Mouse (Mus musculus): ENCODE results near the gene Dok5.

Dok5 gene

GRCm38 (mm10) chr2:170857507-170857906 lies 125.9 kb downstream of the Dok5 start:
- in situ Hi-C loops (cut with MboI, MseI), result no loop called here

GRCm38 (mm10) chr2:170858640-170859039 lies 127.0 kb downstream of the Dok5 start:
- in situ Hi-C loops (cut with MboI, MseI), result no loop called here

GRCm38 (mm10) chr2:170860576-170860975 lies 129.0 kb downstream of the Dok5 start:
- in situ Hi-C loops (cut with MboI, MseI), result no loop called here

GRCm38 (mm10) chr2:170862799-170863198 lies 131.2 kb downstream of the Dok5 start:
- in situ Hi-C loops (cut with MboI, MseI), result no loop called here

- in situ Hi-C loops (cut with MboI, MseI), result no loop called here
Measured at GRCm38 (mm10) chr2:170863201-170863600, 131.6 kb downstream of the Dok5 start.

GRCm38 (mm10) chr2:170864043-170864442 lies 132.4 kb downstream of the Dok5 start:
- in situ Hi-C loops (cut with MboI, MseI), result no loop called here

GRCm38 (mm10) chr2:170864820-170865219 lies 133.2 kb downstream of the Dok5 start:
- in situ Hi-C loops (cut with MboI, MseI), result no loop called here

GRCm38 (mm10) chr2:170870566-170870965 lies 139.0 kb downstream of the Dok5 start:
- in situ Hi-C loops (cut with MboI, MseI), result loop anchor here (5.0 to 10.0 kb wide), 3 partner anchors 246 to 426 kb away; no protein-coding TSS in a partner anchor

GRCm38 (mm10) chr2:170871469-170871868 lies 139.9 kb downstream of the Dok5 start:
- in situ Hi-C loops (cut with MboI, MseI), result loop anchor here (5.0 to 10.0 kb wide), 3 partner anchors 247 to 427 kb away; no protein-coding TSS in a partner anchor

- in situ Hi-C loops (cut with MboI, MseI), result loop anchor here (5.0 to 10.0 kb wide), 3 partner anchors 249 to 429 kb away; no protein-coding TSS in a partner anchor
Measured at GRCm38 (mm10) chr2:170873382-170873781, 141.8 kb downstream of the Dok5 start.

GRCm38 (mm10) chr2:170877515-170877914 lies 145.9 kb downstream of the Dok5 start:
- in situ Hi-C loops (cut with MboI, MseI), result loop anchor here (5.0 to 10.0 kb wide), 4 partner anchors 253 to 1340 kb away; no protein-coding TSS in a partner anchor

GRCm38 (mm10) chr2:170877936-170878335 lies 146.3 kb downstream of the Dok5 start:
- in situ Hi-C loops (cut with MboI, MseI), result loop anchor here (5.0 to 10.0 kb wide), 4 partner anchors 253 to 1339 kb away; no protein-coding TSS in a partner anchor

GRCm38 (mm10) chr2:170884209-170884801 lies 152.7 kb downstream of the Dok5 start:
- in situ Hi-C loops (cut with MboI, MseI), result no loop called here

GRCm38 (mm10) chr2:170887984-170888383 lies 156.4 kb downstream of the Dok5 start:
- in situ Hi-C loops (cut with MboI, MseI), result no loop called here

GRCm38 (mm10) chr2:170895096-170895495 lies 163.5 kb downstream of the Dok5 start:
- in situ Hi-C loops (cut with MboI, MseI), result no loop called here

- in situ Hi-C loops (cut with MboI, MseI), result no loop called here
Measured at GRCm38 (mm10) chr2:170902204-170903028, 170.8 kb downstream of the Dok5 start.

- in situ Hi-C loops (cut with MboI, MseI), result no loop called here
Measured at GRCm38 (mm10) chr2:170903029-170903306, 171.4 kb downstream of the Dok5 start.

- in situ Hi-C loops (cut with MboI, MseI), result no loop called here
Measured at GRCm38 (mm10) chr2:170903367-170903766, 171.8 kb downstream of the Dok5 start.

GRCm38 (mm10) chr2:170912589-170913223 lies 181.1 kb downstream of the Dok5 start:
- in situ Hi-C loops (cut with MboI, MseI), result loop anchor here in 1 of 2 experiments (10.0 kb wide), 1 partner anchor 1668 kb away; no protein-coding TSS in a partner anchor

- in situ Hi-C loops (cut with MboI, MseI), result loop anchor here in 1 of 2 experiments (10.0 kb wide), 1 partner anchor 1669 kb away; no protein-coding TSS in a partner anchor
Measured at GRCm38 (mm10) chr2:170913863-170914262, 182.3 kb downstream of the Dok5 start.

GRCm38 (mm10) chr2:170915646-170916045 lies 184.0 kb downstream of the Dok5 start:
- in situ Hi-C loops (cut with MboI, MseI), result loop anchor here in 1 of 2 experiments (10.0 kb wide), 1 partner anchor 1671 kb away; no protein-coding TSS in a partner anchor

- in situ Hi-C loops (cut with MboI, MseI), result no loop called here
Measured at GRCm38 (mm10) chr2:170922260-170922659, 190.7 kb downstream of the Dok5 start.

Data from T-helper 17 cell (primary cell).